Mouse (Mus musculus): ENCODE results near the gene Tulp1.
A peak's percentile ranks its signal among the peaks of the same experiment; 100 is the strongest.
"Not testable (repeated sequence)": the region's sequence is repeated elsewhere in the genome, so short reads cannot be mapped to it uniquely, and the experiment has no call there.

The Tulp1 gene

DNA sequence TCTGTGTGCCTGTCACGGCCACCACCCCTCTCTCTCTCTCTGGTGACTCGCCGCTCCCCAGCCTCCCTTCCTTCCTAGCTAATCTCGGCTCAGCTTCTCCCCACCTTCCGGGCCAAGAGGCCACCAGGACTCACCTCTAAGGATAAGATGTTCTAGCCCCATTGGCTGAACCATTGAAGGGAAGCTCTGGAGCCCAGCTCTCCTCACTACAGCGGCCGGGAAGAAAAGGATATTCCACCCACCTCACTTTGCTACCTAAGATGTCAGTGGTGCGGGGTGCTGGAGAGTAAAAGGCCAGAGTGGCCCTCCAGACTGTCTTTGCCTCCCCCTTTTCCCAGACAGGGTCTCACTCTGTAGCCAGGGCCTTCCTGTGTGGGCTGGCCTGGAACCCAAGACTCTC, at the start of gene Tulp1:
Gene Tulp1 (minus strand): TSS at position 101 of the 400 bp plus-strand sequence.
- no peak for DNase-seq

DNA sequence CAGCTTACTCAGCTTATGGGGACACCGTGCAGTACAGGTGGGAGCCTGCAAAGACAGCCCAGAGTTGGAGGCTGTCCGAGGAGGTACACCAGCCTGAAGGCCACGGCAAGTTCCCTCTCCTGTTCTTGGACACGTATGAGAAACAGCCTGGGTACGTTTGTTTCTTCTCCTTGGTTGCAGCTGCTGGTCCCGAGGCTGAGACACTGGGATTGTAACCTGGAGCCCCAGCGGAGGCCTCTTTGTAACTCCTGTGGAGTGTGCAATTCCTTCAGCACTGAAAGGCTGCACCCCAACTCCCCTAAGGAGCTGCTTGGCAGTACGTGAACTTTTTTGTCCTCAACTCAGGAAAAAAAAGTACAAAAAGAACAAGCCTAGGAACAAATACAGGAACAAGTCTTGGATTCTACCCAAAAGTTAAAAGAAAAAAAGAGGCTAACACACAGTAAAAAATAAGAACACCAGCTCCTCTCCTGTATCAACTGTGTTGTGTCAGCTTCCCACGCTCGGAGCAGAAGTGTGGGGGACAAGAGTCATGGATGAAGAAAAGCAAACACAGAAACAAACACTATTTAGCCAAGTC, 46.4 kb upstream of the Tulp1 start:
- DNase-seq: no peak

DNA sequence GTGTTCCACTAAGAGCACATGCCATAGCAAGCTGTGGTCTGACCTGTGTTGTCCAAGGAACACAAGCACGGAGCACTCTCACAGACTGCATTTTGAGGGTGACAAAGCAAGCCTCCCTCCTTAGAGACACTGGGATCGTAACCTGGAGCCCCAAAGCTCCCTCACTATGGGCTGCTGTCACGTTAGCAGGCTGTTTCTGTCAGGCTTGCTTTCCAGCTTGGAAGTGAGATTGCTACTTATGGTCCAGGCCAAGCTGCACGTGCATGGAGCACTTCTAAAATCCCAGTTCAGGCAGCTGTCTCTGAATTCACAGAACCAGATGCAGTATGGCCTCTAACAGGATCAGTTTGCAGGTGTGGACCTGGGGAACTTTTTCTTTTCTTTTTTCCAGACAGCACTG, 45.7 kb upstream of the Tulp1 start:
- DNase-seq: no peak

DNA sequence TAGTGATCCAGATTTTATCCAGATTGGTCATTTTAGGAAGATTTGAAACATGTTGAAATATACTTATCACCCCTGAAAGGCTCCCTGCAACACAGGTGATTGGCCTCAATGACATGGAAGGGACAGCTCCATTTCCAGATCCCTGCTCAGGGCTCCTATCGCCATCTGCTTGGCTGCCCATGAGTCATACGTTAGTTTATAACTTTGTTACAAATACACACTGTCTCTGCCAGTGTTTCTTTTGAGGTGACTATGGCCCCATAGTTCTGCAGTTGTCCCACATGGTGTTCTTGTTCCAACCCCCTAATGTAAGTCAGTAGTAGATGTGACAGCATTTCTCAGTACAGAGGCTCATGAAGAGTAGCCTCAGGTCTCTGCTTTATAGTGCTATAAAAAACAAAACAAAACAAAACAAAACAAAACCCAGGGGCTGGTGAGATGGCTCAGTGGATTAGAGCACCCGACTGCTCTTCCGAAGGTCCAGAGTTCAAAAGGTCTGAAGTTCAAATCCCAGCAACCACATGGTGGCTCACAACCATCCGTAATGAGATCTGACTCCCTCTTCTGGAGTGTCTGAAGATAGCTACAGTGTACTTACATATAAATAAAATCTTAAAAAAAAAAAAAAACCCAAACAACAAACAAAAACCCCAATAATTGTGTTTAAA, 43.4 kb upstream of the Tulp1 start:
- DNase-seq: no peak

DNA sequence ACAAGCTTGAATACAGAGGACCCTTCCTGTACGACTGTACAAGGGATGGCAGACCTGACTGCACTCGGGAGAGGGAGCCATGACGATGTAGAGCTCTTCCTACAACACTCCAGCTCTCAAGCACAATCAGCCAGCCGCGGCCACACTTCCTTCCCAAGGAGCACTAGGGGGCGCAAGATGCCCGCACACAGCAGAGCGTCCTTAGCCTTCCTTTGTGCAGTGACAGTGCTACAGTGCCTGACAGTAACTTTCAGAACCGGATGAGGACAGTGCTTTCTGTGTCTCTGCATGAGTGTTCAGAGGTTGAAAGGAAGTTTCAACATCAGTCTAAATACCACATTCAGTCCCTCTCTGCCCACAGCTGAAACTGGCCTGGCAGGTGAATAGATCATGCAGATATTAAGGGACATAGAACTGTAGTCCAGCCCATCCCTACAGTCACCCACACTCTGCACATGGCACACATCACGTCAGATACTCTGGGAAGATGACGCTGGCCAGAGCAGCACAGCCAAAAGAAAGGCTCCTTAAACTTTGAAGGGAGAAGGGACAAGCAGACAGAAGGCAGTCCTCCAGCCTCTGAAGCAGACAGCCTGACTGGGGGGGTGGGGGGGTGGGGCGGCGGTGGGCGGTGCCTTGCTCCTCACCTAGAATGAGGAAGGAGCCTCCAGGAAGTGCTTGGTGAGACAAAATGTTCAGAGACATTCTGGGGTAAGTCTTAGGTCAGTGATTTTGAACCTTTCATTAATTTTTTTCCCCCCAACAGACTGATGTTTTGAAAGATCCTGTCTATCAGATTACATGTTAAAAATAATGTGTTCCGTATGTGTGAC, 42.6 kb upstream of the Tulp1 start:
- peak; percentile 82 to 87 for DNase-seq

DNA sequence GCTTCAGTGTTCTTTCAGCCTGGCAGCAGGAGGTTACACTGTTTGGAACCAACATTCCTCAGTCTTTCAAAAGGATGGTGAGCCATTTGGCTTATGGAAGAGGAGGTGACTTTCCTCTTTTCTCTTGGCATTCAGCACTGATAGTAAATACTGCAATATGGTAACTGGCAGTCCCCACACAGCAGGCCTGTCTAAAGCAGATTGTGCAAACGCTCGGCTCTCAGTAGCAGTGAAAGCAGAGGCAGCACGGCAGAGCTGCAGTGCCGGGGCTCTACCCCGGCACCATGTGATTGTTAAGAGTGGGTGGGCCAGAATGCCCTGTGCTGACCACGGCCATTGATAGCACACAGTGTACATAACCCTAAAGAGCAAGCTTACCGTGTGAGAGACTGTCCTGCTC, 41.4 kb upstream of the Tulp1 start:
- DNase-seq: no peak

DNA sequence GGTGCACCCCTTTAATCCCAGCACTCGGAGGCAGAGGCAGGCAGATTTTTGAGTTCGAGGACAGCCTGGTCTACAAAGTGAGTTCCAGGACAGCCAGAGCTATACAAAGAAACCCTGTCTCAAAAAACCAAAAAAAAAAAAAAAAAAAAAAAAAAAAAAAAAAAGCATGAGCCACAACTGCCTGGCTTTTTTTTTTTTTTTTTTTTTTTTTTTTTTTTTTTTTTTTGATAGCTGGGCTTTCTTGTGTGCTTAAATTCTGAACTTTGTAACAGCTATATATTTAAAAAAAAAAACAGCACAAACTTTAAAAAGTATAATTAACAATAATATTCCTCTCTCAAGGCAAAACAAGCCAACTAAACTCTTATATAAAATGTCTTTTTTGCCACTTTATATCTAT, 39.7 kb upstream of the Tulp1 start:
- not testable (repeated sequence) for DNase-seq

DNA sequence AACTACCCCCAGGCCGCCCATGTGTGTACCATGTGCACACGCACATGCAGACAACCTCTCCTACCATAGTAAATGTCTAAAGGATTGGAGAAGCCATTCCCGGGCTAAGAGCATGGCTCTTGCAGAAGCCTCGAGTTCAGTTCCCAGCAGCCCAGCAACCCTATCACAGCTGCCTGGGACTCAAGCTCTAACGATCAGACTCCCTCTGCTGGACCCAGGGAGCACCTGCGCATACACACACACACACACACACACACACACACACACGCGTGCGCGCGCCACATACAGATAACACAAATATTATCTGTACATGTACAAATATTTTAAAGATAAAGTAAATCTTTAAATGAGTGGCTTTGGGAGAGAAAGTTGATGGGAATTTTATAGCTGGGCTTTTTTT, 39.3 kb upstream of the Tulp1 start:
- no peak for DNase-seq

DNA sequence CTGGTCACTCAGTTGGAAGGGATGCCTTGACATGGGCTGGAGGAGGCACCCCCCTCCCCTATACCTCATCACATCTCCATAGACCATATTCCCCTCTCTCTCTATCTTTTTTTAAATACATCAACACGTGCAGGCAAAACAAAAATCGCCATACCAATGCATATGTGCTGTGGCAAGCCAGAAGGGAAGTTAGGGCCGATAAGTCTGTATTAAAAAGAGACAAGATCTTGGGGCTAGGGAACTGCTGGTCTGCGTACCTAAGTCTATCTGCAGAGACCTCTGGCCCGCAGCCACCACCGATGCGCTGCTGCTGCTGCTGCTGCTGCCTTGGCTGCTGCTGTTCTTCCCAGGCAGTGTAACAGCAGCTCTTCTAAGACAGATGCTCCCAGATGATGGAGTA, 30.0 kb upstream of the Tulp1 start:
- no peak for DNase-seq

DNA sequence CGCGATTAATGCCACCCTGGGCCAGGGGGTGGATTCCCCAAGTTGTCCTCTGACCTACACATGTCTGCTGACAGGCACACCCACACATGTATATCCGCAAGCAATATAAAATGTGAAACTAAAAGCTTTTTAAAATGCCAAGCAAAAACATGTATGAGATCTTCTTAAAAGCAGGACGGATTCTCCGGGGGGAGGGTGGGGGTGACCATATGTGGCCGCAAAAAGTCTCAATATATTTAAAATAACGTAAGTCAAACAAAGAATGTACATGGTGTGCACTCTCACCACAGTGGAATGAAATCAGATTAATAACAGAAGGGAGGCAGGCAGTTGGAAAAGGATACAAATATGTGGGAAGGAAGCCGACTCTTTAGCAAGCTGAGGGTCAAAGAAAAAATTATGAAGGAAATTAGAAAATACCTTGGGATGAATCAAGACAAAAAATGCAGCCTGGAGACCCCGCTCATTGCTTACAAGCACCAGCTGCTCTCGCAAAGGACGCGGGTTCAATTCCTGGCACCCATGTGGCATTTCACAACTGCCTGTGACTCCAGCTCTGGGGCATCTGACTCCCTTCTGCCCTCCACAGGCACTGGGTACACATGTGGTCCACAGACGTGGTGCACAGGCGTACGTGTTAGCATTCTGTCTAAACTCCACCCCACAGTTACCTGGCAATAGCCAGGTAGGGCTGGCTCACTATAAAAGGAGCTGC, 29.2 kb upstream of the Tulp1 start:
- no peak for DNase-seq

DNA sequence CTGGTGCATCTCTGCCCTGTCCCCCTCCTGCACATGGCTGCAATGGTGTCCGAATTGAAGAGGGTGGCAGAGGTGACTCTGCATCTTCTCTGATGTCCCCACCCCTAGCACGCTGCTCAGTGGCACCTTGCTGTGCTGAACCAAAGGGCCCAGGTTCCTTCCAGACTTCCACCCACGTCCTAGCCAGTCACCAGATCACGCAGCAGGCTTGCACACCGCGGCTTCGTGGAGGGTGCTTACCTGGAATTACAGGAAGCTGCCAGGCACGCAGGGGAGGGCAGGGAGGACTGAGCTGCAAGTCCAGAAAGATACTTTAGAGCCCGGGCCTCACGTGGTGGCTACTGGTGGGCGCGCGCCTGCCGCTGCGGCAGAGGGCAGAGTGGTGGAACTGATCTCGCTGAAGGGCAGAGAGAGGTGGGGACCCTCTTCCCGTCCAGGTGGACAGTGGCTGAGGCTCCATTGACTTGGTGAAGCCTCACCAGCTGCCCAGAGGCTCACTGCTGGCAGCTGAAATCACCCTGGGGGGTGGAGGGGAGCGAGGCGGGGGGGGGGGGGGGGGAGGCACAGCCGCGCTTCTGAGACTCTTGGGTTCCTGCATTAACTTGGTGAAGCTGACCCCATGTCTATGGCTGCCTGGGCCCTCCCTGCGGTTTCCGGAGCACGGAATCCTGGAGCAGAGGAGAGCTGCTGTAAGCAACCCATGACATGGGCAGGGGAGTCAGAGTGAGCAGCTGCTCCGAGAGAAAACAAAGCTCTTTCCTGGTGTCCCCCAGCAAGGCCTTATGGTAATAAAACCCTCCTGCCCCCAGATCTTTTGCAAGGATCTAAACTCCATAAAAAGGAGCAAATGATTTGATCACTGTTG, 26.8 kb upstream of the Tulp1 start:
- DNase-seq: no peak

DNA sequence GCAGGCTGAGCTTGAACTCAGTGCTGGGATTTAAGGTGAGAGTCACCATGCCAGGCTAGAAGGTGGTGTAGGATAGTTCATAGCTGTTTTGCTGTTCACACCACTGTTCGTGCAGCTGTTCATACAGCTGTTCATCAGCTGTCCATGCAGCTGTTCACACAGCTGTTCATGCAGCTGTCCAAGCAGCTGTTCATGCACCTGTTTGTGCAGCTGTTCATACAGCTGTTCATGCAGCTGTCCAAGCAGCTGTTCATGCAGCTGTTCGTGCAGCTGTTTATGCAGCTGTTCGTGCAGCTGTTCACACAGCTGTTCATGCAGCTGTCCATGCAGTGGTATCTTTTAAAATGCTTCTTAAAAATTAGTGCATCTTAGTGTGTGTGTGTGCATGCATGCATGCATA, 23.5 kb upstream of the Tulp1 start:
- DNase-seq: no peak

DNA sequence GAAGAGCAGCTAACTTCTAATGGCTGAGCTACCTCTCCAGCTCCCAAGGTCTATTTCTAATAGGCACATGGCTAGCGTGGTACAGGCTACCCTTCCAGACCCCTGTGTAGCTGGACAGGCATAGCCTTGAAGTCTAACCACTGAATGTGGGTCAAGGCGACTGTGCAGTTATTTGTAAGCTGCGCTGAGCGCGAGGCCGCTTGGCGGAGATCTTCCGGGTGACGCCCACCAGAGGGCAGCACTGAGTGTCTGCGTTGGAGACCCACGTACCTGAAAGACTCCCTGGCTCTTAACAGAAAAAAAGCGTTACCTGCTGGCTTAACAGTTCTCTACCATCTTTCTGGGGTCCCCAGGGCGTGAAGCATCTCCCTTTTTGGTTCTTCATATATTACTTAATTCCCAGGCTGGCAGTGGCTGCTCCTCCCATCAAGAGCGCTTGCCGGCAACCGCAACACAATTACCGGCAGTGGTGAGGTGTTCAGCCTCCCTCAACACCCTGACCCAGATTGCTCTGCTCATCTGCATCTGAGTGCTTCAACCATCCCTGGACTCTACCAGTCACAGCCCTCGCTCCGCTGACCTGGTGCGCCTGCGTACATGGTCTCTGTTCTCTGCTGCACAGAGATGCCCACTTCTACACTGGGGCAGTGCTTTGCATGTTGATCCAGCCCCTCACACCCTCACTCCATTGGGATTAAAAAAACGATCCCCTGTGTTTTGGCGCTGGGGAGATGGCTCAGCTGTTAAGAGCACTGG, 21.3 kb upstream of the Tulp1 start:
- DNase-seq: peak; percentile 90 to 94

DNA sequence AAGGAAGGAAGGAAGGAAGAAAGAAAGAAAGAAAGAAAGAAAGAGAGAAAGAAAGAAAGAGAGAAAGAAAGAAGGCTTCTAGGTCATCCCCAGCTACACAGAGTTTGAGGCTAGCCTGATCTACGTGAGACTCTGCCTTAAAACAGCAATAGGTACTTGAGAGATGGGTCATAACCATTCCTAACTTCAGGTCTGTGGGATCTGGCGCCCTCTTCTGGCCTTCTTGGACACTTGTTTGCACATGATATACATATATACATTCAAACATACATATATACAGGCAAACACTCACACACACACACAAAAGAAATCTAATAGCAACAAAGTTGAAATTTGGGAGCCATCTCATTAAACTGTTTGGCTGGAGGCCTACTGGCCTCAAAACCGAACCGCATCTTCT, 19.3 kb upstream of the Tulp1 start:
- peak in 1 of 2 experiments; percentile 22 for DNase-seq

DNA sequence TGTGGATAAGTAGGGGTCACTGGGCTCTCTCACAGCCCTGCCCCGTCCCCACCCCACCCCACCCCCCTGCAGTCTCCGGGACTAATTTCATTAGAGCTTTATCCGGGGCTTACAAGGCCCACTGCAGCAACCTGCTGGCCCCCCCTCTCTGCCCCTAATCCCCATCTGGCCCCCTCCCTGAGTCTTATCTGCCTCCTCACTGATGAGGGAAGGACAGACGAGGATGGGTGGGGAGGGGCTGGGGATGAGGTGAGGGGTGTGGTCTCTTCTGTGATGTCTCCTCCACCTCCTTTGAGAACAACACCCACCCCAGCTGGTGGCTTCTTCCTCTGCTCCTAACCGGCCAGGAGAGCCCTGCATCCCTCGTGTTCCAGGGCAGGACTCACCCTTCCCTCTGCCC, 15.2 kb upstream of the Tulp1 start:
- no peak for DNase-seq

DNA sequence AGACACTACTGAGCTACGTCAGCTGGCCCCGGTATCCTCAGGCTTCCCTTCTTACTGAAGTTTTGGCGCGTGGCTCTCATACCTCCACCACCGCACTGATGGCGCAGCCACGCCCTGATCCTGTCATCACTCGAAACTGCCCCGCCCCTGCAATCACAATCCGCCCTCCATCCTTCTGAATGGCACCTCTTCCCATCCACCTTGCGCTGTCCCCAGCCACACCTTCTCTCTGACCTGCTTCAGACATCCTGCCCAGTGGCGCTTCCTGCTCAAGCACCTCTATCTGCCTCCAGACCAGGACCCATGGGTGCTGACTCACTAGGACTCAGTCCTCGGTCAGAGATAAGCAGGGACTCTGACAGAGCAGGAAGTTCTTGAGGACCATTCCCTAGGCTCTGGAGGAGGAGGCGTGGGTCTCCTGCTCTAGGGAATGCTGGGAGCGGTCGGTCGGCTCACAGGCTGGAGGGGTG, 10.6 kb upstream of the Tulp1 start:
- DNase-seq: no peak

DNA sequence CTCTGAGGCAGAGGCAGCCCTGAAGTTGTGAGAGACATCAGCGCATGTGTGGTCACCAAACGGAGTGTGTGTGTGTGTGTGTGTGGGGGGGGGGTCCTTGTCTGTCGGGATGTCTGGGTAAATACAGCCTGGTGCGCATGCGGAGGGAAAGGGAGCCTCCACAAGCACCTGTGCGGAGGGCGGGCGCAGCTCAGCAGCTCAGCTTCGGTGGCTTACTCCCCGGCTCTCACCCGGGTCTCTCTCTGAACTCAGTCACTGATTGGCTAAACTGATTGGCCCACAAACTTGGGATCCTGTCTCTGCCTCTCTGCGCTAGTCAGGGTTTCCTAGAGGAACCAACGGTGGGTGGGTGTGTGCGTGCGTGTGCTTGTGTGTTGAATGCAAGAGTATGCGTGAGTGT, 9.5 kb upstream of the Tulp1 start:
- no peak for DNase-seq

DNA sequence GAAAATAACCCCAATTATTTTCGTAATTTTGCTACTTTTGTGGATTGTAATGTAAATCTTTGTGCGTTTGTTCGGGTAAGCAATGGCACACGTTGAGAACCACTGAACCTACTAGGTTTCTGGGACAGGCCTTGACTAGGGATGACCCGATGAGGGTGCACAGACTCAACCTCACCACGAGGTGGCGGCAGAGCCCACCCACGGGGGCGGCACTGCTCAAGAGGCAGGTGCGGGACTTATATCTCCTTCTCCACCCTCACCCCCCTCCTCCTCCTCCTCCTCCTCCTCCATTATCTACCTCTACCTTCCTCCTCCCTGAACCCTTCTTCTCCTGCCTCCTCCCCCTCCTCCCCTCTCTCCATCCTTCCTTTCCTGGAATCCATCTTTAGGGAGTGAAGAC, 8.8 kb upstream of the Tulp1 start:
- DNase-seq: peak; percentile 26 to 56

DNA sequence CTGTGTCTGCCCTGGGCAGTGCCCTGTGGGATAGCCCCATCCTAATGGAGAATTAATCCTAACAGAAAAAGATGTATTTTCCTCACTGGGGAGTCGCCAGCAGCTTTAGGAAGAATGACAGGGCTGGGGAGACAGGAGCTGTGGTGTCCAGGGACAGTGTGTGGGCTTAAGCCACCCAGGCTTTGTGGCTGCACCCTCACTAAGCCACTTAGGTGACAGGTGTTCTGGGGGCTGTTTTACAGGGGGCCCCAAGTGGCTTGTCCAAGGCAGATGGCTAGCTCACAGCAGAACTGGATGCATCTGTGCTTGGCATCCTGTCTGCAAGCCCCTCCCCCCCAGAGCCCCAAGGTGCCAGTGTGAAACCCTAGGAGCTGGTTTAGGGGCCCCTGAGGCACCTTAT, 6.9 kb upstream of the Tulp1 start:
- DNase-seq: no peak

DNA sequence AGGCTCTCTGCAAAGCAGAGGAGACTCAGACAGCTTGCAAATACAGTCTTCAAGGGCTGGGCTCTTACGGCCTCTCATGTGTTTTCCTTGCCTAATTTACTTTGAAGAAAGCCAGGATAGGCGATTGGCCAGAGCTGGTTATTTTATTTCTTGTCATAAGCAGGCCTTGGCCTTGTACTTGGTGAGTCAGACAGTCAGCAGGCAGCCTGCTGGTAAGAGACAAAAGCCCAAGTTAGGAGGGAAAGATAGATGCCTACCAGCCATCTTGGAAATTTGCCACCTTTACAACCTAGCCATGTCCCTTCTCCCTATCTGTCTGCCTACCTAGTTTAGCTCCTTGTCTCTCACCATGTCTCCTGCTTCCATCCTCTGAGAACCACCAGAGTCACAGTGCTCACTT, 6.3 kb upstream of the Tulp1 start:
- DNase-seq: no peak

DNA sequence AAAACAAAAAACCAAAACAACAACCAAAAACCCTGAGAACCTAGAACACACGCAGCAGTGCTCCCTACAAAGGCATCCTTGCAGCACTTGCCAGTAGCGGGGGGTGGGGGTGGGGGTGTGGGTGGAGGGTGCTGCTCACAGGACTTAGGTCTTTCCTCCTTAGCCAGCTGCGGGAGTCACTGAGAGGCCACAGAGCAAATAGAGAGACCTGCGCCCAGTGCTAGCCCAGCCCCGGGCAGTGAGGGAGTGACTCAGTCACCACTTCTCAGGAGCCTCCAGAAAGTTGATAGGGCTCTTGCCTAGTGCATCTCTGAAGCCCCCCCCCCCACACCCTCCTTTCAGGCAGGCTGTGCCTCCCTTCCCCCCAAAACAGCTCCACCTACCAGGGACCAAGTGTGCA, 4.0 kb upstream of the Tulp1 start:
- DNase-seq: no peak

DNA sequence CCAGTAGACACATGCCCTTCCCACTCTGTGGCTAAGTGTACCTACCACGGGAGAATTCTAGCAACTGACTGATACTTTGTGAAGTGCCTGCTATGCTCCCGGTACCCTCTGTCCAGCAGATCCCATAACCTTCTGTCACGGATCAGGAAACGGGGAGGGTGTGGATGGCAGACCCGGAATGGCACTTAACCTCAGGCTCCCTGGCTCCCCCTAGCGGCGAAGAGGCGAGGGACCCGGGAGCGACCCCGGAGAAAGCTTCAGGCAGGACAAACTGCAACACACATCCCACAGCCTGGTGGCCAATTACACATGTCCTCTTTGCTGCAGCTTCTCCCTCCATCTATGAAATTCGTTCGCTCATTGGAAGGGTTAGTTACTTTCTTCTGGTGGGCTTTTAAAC, 3.4 kb upstream of the Tulp1 start:
- peak; percentile 65 to 78 for DNase-seq

Data from cerebellum, postnatal 25 days (tissue).